Mouse (Mus musculus): ENCODE results near the gene Sbk3.

Gene Sbk3

DNA sequence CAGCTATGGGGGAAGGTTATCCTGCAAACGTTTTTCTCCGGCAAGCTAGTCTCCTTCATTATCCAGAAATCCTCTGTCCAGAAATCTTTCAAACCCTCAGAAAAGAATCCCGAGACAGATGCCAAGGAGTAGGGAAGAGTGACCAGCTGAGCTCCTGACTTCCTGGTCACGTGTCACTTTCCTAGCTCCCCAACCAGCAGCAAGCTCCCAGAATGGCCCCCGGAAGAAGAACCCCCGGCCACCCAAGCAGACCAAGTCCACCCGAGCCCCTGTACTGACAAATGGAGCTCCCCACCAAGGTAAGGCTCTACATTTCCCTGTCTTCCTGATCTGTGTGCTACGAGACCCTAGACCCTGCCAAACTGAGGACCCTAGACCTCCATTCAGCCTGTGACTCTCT is 43.3 kb downstream of the Sbk3 start:
- ChIA-PET POLR2A (interaction anchor here (0.5 to 15.6 kb wide), 29 partner anchors 9 to 404 kb away, joined by 3 to 118 read pairs (median 4); partner anchors contain the start of genes Rpl28 (in 3 of the 4), Hspbp1 (in 2 of the 4), Isoc2a (in 2 of the 4) and Tmem238 (in 2 of the 4)), CTCF (interaction anchor here in 3 of 4 experiments (1.1 to 2.1 kb wide), 7 partner anchors 8 to 37 kb away, joined by 3 to 9 read pairs (median 5); partner anchors contain the start of gene Sbk2 (in 1 of the 3))

DNA sequence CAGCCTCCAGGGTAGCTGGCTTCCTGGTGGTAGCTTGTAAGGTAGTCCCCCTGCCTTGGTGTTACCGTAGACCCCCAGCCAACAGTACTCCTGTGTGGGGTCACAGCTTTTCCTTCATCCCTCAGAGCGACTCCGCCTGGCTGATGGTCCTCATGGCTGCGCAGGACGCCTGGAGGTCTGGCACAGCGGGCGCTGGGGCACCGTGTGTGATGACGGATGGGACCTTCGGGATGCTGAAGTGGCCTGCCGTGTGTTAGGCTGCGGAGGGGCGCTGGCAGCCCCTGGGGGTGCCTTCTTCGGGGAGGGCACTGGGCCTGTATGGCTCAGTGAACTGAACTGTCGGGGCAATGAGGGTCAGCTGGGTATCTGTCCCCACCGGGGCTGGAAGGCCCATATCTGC is 44.1 kb downstream of the Sbk3 start:
- CTCF ChIA-PET: interaction anchor here in 2 of 4 experiments (0.7 to 2.1 kb wide), 7 partner anchors 11 to 37 kb away, joined by 5 to 9 read pairs (median 5); partner anchors contain the start of gene Sbk2 (in 1 of the 2)
- POLR2A ChIA-PET: interaction anchor here in 3 of 4 experiments (0.5 to 15.6 kb wide), 31 partner anchors 9 to 323 kb away, joined by 3 to 118 read pairs (median 4); partner anchors contain the start of genes Fiz1 (in 3 of the 3), Ube2s (in 3 of the 3), Zfp524 (in 3 of the 3) and Hspbp1 (in 2 of the 3)

DNA sequence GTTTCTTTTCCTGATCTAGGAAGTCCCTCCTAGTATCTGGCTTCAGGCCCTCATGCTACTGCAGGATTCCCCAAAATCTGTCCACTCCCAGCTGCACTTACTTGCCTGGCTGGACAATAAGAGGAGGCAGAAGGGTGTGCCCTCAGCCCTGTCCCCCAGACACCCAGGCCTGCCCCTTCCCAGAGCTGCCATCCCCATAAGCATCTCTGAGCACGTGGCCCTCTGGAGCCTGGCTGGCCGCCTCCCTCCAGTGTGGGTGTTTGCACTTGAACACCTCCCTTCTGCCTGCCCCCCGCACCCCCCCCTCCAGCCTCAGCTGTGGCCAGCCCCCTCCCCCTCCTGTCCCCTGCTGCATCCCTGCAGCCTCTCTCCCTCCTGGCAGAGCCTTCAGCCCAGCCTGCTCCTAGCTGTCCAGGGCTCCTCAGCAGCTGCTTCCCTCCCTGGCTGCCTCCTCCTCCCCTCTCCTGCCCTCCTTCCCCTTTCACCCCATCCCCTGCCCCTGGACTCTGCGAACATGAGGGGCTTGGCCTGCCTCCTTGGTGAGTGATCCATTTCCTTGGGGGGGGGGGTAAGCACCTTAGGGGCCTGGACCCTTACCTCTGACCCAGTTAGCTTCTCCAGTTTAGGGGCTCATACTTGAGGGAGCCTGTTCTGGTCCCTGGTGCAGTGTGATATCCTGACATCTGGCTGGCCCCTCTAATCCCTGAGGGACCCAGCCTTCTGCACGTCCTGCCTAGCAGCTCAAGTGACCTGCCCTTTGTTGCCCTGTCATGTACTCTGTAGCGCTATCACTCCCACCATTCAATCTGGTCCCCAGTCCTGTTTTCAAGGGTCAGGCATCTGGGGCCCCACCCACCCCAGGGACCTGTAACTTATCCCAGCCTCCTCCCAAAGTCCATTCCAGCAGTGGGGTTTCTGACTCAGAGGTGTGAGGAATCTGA is 45.3 kb downstream of the Sbk3 start, which contains the start of gene Ssc5d:
Gene Ssc5d (plus strand): TSS at position 345 of the 941 bp plus-strand sequence.
- CTCF ChIA-PET: interaction anchor here (0.6 to 1.8 kb wide), 17 partner anchors 8 to 1241 kb away, joined by 3 to 23 read pairs (median 4); partner anchors contain the start of gene Zfp580 (in 1 of the 4)
- POLR2A ChIA-PET: interaction anchor here (0.6 to 15.6 kb wide), 27 partner anchors 8 to 1249 kb away, joined by 3 to 118 read pairs (median 4); partner anchors contain the start of genes Ube2s (in 3 of the 4), Cox6b2 (in 1 of the 4), Fiz1 (in 1 of the 4) and Rpl28 (in 1 of the 4)

DNA sequence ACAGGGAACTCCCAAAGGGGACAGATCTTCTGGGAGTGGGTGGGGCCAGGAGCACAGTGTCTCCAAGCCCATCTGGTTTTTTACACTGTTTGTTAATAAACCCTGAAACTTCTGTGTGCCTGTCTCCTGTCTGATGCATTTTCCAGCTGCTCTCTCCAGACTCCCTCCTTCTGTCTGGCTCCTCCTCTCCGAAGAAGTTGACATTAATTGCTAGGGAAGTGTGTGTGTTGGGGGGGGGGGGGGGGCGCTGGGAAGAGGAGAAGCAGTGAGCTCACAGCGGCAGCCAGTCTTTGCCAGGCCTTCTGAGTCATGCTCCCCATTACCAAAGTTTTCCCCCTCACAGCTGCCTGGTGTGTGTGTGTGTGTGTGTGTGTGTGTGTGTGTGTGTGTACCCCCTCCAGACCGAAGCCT is 46.1 kb downstream of the Sbk3 start:
- ChIA-PET POLR2A (interaction anchor here in 3 of 4 experiments (0.6 to 15.6 kb wide), 25 partner anchors 9 to 310 kb away, joined by 3 to 118 read pairs (median 5); partner anchors contain the start of genes Ube2s (in 3 of the 3), Cox6b2 (in 1 of the 3), Rpl28 (in 1 of the 3) and Sbk2 (in 1 of the 3)), CTCF (interaction anchor here (0.6 to 1.8 kb wide), 13 partner anchors 9 to 1242 kb away, joined by 3 to 23 read pairs (median 4); partner anchors contain the start of gene Ube2s (in 1 of the 4))

DNA sequence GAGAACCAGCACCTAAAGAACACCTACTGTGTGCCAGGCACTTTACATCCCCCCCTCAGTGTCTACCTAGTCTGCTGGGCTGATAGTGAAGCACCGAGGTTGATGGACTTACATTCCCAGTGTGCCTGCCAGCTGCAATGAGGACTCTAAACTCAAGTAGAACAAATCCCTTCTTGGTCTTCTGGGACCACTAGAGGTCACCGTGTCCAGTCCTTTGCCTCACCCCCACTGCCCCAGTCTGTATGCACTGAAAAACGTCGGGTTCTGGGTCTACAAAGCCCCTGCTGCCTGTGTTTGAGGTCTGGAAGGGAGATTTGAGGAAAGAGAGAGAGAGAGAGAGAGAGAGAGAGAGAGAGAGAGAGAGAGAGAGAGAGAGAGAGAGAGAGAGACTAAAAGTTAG is 46.5 kb downstream of the Sbk3 start:
- ChIA-PET POLR2A (interaction anchor here in 3 of 4 experiments (0.6 to 15.6 kb wide), 19 partner anchors 9 to 172 kb away, joined by 3 to 118 read pairs (median 14); partner anchors contain the start of genes Ube2s (in 2 of the 3), Cox6b2 (in 1 of the 3), Isoc2a (in 1 of the 3) and Rpl28 (in 1 of the 3)), CTCF (interaction anchor here (0.7 to 4.6 kb wide), 9 partner anchors 9 to 112 kb away, joined by 3 to 43 read pairs (median 4); partner anchors contain the start of gene Ube2s (in 1 of the 4))

DNA sequence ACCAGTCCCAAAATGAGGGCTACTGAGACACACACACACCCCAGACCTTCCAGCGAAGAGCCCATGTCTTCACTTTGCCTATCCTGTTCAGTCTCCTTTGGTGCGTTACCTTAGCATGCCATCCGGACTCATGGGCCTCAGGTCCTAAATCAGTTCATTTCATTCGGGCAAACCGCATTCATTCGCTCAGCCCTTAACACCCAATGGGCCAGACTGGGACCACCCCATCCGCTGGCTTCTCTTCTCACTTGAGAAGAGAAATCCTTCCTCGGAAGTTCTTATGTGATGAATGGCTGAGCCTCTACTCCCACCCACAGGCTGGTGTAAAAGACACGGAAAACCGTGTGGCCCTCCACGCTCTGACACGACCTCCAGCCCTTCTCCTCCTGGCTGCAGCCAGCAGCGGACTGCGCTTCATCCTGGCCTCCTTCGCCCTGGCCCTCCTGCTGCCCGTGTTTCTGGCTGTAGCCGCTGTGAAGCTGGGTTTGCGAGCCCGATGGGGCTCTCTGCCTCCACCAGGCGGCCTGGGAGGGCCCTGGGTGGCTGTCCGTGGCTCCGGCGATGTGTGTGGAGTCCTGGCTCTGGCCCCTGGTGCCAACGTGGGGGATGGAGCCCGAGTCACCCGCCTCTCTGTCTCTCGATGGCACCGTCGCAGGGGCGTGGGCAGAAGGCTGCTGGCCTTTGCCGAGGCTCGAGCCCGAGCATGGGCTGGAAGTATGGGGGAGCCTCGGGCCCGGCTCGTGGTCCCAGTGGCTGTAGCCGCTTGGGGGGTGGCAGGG is 47.2 kb downstream of the Sbk3 start:
- ChIA-PET POLR2A (interaction anchor here (0.5 to 15.6 kb wide), 38 partner anchors 8 to 799 kb away, joined by 3 to 118 read pairs (median 8); partner anchors contain the start of genes Ube2s (in 3 of the 4), Zfp628 (in 3 of the 4), Gm44973 (in 2 of the 4) and Isoc2a (in 2 of the 4)), CTCF (interaction anchor here in 3 of 4 experiments (0.5 to 4.6 kb wide), 13 partner anchors 10 to 130 kb away, joined by 3 to 43 read pairs (median 4); partner anchors contain the start of gene Ube2s (in 1 of the 3))

DNA sequence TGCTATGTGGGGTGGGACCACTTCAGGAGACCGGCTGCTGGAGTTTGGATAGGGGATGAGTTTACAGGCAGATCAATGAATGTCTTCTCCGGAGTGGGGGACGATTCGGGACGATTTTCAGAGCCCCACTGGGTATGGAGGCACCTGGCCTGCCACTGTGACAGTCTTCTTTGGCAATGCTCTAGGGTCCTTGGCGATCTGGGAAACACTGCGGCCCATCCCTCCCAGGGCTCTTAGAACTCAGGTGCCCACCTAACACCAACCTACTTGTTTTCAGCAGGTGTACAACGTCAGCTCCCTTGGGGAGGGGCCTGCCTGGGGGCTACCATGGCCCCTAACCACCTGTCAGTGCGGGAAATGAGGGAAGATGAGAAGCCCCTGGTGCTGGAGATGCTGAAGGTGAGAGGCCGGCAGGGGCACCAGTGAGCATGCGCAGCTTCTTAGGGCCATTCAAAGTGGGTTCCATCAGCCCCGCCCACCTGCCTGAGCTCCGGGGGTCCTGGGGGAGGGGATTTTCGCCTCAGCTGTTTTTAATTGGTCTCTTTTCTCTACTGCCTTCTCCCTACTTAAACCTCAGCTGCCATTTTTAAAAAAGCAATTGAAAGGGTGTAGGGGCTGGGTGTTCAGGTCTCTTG is 47.9 kb downstream of the Sbk3 start:
- POLR2A ChIA-PET: interaction anchor here (0.5 to 15.6 kb wide), 53 partner anchors 7 to 930 kb away, joined by 3 to 118 read pairs (median 5); partner anchors contain the start of genes Ube2s (in 3 of the 4), Zfp628 (in 3 of the 4), Cox6b2 (in 2 of the 4) and Fiz1 (in 2 of the 4)
- CTCF ChIA-PET: interaction anchor here (0.5 to 4.6 kb wide), 16 partner anchors 10 to 131 kb away, joined by 3 to 43 read pairs (median 4); no protein-coding TSS in a partner anchor

DNA sequence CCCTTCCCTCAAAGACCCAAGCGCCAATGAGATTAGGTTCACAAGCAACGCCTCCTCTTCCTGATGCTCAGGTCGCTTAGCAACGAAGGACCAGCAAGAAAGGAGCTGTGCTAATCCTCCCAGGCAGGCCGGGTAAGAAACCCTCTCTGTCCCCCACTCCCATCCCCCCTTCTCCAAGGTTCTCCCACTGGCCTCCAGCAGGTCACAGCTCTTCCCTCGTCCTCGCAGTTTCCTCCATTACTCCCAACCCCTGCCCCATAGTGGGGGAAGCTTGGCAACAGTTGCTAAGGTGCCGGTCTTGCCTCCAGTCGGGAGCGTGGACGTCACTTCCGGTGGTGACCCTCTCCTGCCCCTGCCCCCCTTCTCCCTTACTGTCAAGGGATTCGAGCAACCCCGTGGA is 48.5 kb downstream of the Sbk3 start:
- CTCF ChIA-PET: interaction anchor here (0.5 to 4.6 kb wide), 11 partner anchors 11 to 142 kb away, joined by 3 to 43 read pairs (median 5); no protein-coding TSS in a partner anchor
- POLR2A ChIA-PET: interaction anchor here (0.6 to 15.6 kb wide), 49 partner anchors 8 to 929 kb away, joined by 3 to 118 read pairs (median 5); partner anchors contain the start of genes Gm44973 (in 3 of the 4), Ube2s (in 3 of the 4), Cox6b2 (in 2 of the 4) and Fiz1 (in 2 of the 4)

DNA sequence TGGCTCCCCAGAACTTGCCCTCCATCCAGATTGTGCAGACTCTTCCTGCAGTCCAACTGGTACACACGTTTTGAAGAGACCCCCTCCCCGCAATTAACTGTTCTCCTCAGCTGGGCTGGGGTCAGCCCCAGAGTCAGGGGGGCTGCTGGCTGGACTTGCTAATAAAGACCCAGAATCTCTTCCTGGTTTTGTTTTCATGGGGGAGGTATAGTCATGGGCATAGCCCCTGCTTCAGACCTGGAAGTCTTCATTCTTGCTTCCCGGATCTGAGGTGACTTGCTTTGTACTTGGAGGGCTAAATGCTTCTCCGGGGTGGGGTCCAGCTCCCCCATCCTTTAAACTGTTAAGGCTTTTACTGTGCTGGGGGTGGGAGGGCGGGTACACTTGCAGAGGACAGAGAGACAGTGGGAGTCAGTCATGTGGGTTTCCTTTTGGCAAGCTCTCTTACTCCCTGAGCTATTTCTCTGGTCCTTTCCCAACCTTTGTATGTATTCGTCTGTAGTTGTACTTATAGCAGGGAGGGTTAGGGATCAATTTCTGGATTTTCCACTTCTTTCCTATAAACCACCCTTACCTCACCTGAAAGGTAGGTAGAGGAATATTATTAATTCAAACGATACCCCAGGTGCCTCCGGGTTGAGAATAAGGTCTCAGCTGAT is 49.0 kb downstream of the Sbk3 start, which contains the start of gene Nat14:
Gene Nat14 (plus strand): TSS at position 205 of the 659 bp plus-strand sequence.
- POLR2A ChIA-PET: interaction anchor here in 3 of 4 experiments (0.6 to 15.6 kb wide), 44 partner anchors 8 to 929 kb away, joined by 3 to 118 read pairs (median 5); partner anchors contain the start of genes Gm44973 (in 3 of the 3), Ube2s (in 3 of the 3), Cox6b2 (in 2 of the 3) and Fiz1 (in 2 of the 3)
- CTCF ChIA-PET: interaction anchor here (0.5 to 4.6 kb wide), 9 partner anchors 10 to 142 kb away, joined by 3 to 43 read pairs (median 4); no protein-coding TSS in a partner anchor

DNA sequence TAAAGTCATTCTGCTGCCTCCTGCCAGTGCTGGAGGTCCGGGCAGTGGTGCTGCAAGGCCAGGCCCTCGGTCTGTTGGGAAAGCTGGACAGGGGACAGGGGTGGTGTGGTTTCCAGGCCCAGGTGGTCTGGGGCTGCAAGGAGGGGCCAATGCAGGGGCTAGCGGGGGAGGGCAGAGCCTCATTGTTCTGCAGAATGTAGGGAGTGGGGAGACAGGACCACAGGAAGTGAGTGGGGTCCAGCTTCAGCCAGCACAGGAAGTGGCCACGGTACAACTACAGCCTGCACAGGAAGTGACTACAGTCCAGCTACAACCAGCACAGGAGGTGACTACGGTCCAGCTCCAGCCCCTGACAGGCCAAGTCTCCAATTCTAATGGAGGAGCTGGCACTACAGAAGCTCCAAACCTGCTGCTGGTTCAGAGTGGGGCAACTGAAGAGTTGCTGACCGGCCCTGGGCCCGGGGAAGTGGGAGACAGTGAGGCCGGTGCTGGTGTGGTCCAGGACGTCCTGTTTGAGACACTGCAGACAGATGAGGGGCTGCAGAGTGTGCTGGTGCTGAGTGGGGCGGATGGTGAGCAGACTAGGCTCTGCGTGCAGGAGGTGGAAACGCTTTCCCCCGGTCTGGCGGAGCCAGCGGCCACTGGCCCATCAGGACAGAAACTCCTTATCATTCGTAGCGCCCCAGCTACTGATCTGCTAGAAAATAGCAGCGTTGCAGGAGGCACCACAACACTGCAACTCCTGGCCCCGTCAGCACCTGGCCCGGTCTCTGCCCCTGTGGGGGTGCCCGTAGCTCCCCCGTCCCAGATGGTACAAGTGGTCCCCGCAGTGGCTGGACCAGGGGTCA is 49.8 kb downstream of the Sbk3 start:
- CTCF ChIA-PET: interaction anchor here (0.5 to 4.6 kb wide), 7 partner anchors 9 to 188 kb away, joined by 3 to 43 read pairs (median 5); no protein-coding TSS in a partner anchor
- POLR2A ChIA-PET: interaction anchor here in 3 of 4 experiments (0.6 to 15.6 kb wide), 40 partner anchors 9 to 379 kb away, joined by 3 to 118 read pairs (median 5); partner anchors contain the start of genes Ube2s (in 3 of the 3), Cox6b2 (in 2 of the 3), Gm44973 (in 2 of the 3) and Hspbp1 (in 2 of the 3)

DNA sequence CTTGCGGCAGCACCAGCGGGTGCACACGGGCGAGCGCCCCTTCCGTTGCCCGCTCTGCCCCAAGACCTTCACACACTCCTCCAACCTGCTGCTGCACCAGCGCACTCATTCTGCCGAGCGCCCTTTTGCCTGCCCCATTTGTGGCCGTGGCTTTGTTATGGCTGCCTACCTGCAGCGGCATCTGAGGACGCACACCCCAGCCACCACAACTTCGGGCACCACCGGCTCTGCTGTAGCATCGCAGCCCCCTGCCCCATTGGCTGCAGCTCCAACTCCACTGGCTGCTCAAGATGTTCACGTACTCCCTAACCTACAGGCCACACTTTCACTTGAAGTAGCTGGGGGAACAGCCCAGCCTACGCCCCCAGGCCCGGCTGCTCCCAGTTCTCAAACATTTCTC is 50.5 kb downstream of the Sbk3 start:
- ChIA-PET POLR2A (interaction anchor here (0.6 to 15.6 kb wide), 35 partner anchors 9 to 235 kb away, joined by 3 to 118 read pairs (median 5); partner anchors contain the start of genes Ube2s (in 4 of the 4), Rpl28 (in 3 of the 4), Cox6b2 (in 2 of the 4) and Gm44973 (in 2 of the 4)), CTCF (interaction anchor here in 3 of 4 experiments (0.5 to 4.6 kb wide), 6 partner anchors 9 to 189 kb away, joined by 3 to 43 read pairs (median 4); partner anchors contain the start of gene Ube2s (in 1 of the 3))

DNA sequence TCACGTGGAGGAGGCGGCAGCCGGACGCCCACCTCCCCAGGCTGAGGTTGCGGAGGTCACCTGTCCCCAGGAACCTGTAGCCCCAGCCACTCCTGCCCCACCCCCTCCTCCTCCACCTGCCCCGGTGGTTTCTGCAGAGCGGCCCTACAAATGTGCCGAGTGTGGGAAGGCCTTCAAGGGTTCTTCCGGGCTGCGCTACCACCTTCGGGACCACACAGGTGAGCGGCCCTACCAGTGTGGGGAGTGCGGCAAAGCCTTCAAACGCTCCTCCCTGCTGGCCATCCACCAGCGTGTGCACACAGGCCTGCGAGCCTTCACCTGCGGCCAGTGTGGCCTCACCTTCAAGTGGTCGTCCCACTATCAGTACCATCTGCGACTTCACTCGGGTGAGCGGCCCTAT is 51.0 kb downstream of the Sbk3 start:
- ChIA-PET CTCF (interaction anchor here in 2 of 4 experiments (0.6 to 4.6 kb wide), 10 partner anchors 8 to 412 kb away, joined by 3 to 43 read pairs (median 4); partner anchors contain the start of gene Ube2s (in 1 of the 2)), POLR2A (interaction anchor here (0.6 to 15.6 kb wide), 32 partner anchors 8 to 1339 kb away, joined by 3 to 118 read pairs (median 5); partner anchors contain the start of genes Ube2s (in 4 of the 4), Rpl28 (in 3 of the 4), Cox6b2 (in 2 of the 4) and Hspbp1 (in 2 of the 4))

DNA sequence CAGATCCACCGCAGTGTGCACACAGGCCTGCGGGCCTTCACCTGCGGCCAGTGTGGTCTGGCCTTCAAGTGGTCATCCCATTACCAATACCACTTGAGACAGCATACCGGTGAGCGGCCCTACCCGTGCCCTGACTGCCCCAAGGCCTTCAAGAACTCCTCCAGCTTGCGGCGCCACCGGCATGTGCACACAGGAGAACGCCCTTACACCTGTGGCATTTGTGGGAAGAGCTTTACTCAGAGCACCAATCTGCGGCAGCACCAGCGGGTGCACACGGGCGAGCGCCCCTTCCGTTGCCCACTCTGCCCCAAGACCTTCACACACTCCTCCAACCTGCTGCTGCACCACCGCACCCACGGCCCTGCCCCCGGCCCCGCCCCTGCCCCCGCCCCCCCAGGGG is 51.9 kb downstream of the Sbk3 start:
- ChIA-PET POLR2A (interaction anchor here (0.6 to 15.6 kb wide), 27 partner anchors 8 to 1338 kb away, joined by 3 to 118 read pairs (median 4); partner anchors contain the start of genes Rpl28 (in 2 of the 4), Tmem238 (in 2 of the 4), Ube2s (in 2 of the 4) and Cox6b2 (in 1 of the 4)), CTCF (interaction anchor here (0.6 to 1.7 kb wide), 8 partner anchors 14 to 411 kb away, joined by 3 to 6 read pairs (median 3); no protein-coding TSS in a partner anchor)

DNA sequence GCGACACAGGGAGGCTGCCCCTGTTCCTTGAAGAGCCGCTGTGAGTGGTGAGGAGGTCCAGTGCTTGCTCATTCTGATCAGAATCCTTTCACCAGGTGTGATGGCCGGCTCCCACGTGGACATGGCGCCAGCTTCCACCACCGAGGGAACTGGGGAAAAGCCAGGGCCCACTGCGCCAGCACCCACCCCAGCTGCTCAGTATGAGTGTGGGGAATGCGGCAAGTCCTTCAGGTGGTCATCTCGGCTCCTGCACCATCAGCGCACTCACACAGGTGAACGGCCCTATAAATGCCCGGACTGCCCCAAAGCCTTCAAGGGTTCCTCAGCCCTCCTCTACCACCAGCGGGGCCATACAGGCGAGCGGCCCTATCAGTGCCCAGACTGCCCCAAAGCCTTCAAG is 52.3 kb downstream of the Sbk3 start:
- ChIA-PET POLR2A (interaction anchor here in 3 of 4 experiments (0.6 to 15.6 kb wide), 15 partner anchors 8 to 1273 kb away, joined by 3 to 118 read pairs (median 5); partner anchors contain the start of genes Fiz1 (in 2 of the 3), Ube2s (in 2 of the 3), Zfp524 (in 2 of the 3) and Gm44973 (in 1 of the 3)), CTCF (interaction anchor here (0.6 to 1.7 kb wide), 4 partner anchors 16 to 22 kb away, joined by 3 to 4 read pairs (median 3); no protein-coding TSS in a partner anchor)

All from embryonic stem cell, embryonic (primary cell).